Mouse (Mus musculus): ENCODE results near the gene Trpm3.
A peak's percentile ranks its signal among the peaks of the same experiment; 100 is the strongest.

Gene Trpm3

DNA sequence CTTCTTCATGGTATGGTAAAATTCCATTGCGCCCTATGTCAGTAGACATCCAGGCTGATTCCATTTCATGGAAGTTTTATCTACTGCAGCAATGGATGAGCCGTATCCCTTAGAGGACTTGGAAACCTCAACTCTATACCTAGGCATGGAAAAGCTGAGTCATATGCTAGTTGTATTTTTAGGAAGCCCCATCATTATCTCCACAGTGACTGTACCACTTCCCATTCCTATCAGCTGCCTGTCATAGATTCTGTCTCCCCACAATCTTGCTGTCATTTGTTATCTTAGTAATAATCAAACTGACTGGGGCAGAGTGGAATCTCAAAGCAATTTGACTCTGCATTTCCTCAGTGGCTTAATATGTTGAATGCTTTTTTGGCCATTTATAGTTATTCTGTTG lies 169.2 kb downstream of the Trpm3 start:
- DNase-seq (ENCODE audit: low spot score): no peak

DNA sequence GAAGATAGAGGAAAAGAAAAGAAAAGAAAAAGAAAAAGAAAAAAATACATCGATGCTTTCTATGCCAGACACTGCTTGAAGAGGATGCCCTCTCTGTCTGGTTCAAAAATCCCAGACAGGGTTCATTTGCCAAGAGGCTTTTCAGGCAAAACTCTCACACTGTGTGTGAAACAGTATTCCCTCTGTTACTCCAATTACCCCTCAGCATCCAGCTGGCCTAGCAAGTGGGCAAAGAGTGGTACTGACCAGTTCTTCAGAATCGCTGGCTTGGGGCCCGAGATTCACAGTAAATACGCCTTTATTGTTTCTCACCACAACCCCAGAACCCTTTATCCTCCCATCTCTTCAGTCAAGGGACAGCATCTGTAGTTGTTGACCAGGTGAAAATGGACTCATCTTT lies 178.5 kb downstream of the Trpm3 start:
- DNase-seq (ENCODE audit: low spot score): no peak

DNA sequence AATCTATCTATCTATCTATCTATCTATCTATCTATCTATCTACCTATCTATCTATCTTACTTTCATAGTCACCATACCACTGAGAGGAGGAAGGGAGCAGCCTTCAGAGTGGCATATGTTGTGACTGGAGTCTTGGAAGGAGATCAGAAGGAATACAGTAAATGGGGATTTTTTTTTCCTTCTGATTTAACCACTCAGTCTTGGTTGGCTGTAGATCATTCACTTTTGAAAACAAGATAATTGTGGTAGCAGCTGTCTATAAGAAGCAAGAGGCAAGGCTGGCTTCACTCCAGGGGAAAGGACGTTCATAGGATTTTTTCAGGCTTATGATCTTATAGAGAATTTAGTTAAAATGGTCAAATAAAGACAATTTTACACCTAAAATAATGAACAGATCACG lies 188.0 kb downstream of the Trpm3 start:
- DNase-seq (ENCODE audit: low spot score): no peak

DNA sequence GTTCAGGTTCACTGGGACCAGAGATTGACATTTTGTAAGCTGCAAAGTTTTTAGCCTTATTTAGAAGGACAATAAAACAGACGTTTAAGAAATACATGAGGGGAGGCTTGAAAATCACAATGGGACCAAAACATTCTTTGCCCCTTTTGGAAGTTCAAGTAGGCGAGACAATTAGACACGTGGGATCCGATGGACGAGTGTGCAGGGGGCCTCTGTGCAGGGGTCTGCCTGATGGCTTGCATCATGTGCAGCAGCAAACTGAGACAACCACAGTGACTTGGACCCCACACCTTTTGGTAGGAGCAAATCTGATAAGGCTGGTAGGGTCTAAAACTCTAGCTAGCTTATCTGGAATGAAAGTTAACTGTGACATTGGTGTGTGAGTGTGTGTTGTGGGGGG lies 188.4 kb downstream of the Trpm3 start:
- DNase-seq (ENCODE audit: low spot score): no peak

DNA sequence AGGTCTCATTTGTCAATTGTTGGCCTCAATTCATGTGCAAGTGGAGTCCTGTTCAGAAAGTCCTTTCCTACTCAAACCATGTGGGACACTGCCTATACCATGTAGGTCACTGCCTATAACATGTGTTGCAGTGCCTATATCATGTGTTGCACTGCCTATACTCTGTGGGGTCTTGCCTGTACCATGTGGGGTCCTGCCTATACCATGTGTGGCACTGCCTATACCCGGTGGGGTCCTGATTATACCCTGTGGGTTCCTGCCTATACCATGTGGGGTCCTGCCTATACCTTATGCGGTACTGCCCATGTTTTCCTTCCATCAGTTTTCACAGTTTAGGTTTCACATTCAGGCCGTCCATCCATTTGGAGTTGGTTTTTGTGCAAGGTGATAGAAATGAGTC lies 197.4 kb downstream of the Trpm3 start:
- no peak for DNase-seq (ENCODE audit: low spot score)

DNA sequence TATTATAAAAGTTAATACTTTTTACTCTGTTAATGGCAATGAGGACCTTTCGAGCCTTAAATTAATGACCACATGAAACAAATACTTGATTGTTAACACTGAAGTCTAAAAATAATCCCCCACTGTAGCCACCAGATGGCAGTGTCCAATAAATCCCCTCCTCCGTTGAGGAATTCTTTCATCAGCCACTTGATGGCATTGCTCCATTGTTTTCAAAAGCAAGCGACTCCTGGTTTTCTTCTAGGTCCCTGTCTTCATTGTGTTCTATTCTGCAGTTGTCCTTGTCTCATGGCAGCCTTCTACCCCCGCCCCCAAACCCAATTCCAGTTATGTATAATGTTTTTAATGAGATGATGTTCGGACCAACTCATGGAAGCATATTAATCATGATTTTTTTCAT lies 198.6 kb downstream of the Trpm3 start:
- DNase-seq (ENCODE audit: low spot score): peak; percentile 55

DNA sequence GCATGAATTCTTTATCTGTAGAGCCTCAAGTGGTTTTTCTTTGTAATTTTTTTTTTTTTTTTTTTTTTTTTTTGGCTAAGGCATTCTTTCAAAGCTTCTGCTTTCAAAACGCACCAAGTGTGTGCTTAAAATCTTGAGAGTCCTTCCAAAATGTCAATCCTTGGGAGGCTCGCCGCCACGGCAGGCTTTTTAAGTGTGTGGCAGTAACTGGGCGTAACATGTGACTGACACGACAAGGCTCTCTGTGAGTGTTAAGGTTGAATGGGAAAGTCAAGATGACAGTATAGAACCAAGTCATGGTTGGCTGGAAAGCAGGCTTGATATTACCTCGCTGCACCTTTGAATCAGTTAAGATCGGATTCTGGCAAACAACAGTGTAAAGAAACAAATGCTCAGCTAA lies 200.1 kb downstream of the Trpm3 start:
- no peak for DNase-seq (ENCODE audit: low spot score)

DNA sequence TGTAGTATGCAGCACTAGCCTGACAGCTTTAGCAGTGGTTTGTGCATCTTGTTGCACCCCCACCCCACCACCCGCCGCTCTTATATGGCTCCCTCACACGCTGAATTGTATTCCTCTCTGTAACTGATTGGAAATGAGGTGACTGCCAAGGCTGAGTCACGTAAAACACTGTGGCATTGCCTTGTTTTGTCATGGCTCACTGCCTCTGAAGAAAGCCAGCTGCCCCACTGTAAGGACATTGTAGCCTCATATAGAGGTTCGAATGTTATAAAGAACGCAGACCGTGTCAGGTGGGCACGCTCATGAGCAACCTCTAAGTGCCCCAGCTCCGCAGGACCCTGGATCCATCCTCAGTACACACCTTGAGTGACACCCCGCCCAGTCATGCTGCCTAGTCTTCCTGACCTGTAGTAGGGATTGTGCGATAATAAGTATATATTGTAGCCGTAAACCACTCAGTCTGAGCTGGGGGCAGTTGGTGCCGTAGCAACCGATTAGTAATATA lies 215.2 kb downstream of the Trpm3 start:
- DNase-seq (ENCODE audit: low spot score): no peak

DNA sequence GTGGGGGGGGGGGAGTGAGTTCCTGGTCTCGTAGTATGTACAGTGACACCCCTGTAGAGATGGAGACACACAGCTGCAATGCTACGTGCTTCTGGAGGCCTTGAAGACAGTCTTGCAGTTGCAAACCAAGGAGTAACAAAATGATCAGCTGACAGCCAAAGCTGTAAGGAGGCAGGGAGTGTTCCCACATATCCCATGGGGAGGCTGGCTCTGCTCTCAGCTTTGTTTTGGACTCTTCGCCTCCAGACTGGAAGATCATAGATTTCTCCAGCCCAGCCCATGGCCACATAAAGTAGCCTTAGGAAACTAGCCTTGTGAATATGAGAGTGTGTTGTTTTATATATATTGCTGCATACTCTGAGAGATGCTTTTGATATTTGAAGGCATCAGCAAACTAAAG lies 248.0 kb downstream of the Trpm3 start:
- DNase-seq (ENCODE audit: low spot score): no peak

DNA sequence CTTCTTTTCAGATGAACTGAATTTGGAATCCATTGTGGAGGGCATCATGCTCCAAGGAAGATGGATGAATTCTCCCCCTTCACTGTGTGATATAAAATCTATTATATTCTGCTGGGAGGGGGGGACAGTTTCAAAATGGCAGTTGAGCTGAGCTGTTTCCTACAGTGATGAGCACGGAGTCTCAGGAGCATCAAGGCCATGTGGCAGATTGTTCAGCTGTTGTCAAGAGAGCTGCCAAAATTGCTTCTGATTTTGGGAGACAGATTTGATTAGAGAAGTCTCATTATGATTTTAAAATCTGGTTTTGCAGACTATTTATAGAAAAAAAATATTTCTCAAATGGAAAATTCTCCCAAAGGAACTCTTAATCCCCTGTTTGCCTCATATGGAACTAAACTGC lies 255.9 kb downstream of the Trpm3 start:
- no peak for DNase-seq (ENCODE audit: low spot score)

DNA sequence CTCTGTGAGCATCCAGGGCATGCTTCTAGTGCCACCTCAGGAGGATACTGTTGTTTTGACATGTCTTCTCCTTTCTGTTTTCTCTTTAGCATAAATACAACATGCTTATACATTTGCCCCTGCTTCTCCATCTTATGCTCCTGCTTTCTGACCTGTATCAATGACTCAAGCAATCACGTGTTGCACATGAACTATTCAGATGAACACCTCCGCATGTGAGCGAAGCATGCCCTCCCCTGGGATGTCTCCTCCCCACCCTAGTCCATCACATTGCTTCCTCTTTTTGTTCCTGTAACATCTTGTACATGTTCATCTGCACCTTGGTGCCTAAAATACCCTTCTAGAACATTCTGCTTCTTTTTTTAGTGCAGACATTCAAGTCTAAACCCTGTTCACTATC lies 265.2 kb downstream of the Trpm3 start:
- no peak for DNase-seq (ENCODE audit: low spot score)

DNA sequence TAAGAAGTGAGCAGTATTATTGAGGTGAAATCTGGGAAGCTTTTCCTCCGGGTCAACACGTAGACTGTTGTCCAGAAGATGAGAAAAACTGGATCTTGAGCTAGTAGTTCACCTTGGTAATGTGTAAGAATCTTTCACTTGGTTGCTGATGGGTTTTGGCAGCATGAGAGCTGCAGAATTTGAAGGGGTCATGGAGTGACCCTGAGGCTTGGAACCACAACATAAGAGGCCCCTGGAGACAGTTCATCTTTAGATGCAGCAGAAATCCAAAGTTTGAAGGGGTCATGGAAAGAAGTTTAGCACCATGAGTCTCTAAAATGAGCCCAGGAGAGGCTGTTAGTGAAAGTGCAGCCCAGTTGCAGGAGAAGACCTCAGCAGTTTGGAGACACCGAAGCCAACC lies 279.4 kb downstream of the Trpm3 start:
- no peak for DNase-seq (ENCODE audit: low spot score)

DNA sequence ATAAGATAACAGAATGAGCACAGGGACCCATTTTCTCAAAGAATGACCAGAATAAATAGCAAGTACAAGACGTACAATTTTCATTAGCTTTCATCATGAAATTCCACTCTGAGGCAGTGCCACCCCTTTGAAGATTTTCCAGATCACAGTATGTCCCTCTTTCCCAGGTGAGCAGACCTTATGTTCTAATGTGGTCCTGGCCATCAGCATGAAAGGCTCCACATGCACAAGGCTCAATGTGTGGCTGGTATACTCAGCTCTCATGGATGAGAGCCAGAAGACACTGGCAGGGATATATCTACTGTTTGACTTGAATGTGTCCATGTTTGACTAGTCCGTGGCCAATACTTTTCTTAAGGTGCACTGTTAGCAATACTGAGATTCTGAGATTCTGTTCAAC lies 298.4 kb downstream of the Trpm3 start:
- DNase-seq (ENCODE audit: low spot score): no peak

DNA sequence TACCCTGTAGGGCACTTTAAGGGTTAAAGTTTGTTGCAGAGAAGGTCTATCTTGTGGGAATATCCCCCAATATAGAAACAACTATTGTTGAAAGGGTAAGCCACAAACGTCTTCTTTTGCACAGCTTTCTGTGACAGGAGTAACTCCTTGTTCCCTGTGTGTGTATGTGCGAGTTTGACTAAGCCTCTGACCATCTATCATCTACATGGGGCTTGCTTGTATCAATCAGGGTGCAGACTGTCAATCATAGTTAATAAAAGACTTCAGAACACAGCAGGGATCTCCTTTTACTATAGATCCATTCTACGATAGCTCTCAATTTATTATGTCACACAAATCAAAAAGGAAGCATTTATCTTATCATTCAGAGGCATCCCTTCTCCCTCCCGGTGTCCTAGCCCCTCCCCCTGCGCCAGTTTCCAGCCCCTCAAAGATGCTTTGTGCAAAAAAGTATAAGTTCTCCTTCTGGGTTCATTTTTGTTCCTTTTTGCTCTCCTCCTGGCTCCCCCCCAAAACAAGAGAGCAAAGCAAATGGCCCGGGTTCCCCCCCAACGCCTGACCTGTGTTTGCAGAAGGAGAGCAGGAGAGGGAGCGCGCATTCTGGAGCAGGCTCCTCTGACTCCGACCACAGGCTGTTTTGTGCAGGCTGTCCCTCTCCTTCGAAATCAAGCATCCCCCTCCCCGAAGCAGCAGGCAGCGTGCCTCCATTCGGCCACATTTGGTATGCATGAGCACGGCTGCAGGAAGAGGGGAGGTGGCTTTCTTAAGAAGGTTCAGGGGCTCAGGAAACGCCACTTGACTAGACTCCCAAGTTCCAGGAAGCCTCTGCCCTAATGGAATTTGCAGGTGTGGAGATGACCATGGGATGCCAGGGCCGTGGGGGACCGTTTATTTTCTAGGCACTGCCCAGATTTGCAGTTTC lies 308.8 kb downstream of the Trpm3 start:
- DNase-seq (ENCODE audit: low spot score): no peak

DNA sequence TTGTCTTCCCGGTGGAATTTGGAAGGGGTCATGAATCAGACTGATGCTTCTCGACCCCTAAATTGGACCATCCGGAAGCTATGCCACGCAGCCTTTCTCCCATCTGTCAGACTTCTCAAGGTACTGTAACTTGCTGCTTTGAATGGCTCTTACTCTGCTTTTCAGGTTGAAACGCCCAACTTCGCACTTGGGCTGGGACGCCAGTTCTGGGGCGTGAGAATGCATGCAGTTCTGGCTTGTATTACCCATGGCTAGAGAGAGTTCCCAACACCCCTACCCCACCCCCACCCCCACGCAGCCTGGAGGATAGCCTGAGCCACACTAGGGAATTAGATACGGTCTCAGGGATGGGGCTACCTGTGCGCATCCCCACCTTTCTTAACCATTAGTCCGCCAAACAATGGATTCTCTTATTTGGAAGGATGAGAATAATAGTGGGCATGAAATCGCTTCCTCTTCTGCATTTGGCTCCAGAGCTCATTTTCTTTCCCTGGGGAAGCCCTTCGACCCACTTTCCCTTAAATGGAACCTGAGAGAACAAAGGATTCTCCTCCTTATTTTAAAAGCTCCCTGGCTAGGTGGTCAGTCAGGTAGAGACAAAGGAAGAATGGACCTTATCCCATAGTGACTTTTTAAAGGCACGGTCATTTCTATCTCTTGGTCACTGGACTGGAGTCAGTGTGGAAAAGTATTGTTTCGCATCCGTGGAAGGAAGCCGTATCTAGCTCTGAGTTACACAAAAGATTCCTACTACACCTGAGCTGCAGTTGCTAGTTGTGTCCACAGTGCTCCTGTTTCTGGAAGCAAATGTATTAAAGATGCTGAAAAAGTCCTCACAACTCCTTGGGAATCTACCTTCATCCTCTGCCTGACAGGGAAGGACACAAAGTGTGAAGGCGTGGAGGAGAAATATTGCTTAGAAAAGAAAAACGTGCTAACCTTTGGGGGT lies 309.8 kb downstream of the Trpm3 start:
- no peak for DNase-seq (ENCODE audit: low spot score)

DNA sequence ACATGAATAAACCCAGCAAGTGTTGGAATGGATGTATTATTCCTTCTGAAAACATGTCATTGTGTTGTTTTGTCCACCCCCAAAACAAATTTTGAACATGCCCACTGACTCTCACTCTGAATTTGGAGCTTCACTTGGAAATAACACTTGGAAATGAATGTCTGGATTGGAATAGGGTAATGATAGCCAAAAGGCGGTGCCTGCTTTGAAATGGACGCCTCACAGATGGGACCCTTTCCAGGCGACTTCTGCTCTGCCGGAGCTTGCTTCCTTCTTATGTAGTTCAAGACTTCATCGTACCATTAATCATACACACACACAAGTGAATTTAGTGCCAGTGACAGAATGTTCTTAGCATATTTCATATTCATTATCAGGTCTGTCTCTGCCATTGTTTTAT lies 312.4 kb downstream of the Trpm3 start:
- no peak for DNase-seq (ENCODE audit: low spot score)

DNA sequence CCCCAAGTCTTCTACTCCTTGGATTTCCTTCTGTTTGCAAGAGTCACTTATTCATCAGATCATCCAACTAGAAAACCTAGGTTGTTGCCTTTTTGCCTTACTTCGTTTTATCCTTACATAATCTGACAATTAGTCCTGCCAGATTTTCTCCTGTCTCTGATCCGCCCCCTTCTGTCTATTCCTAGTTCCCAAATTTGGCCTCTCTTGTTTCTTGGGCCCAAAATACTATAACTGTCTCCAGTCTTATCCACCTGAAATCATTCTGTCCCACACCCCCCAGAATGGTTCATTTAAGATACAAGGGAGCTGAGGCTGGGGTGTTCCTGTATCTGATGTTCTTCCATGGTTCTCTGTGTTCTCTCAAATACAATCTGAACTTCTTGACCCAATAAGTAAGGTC lies 318.1 kb downstream of the Trpm3 start:
- DNase-seq (ENCODE audit: low spot score): no peak

DNA sequence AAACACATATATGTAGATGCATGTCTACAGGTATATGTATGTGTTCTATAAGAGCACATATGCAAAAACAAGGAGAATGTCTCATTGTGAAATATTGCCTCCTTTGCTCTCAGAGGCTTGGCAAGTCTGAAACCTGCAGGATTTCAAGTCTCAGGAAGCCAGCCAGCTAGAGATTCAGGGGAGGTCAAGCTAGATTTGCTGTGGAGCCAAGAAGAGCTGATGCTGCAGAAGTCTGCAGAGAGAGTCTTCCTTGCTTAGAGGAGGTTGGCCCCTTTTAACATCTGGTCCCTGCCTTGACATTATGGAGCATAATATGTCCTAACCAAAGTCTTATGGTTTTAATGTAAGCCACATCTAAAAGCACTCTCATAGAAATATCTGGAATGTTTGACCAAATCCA lies 323.2 kb downstream of the Trpm3 start:
- no peak for DNase-seq (ENCODE audit: low spot score)

DNA sequence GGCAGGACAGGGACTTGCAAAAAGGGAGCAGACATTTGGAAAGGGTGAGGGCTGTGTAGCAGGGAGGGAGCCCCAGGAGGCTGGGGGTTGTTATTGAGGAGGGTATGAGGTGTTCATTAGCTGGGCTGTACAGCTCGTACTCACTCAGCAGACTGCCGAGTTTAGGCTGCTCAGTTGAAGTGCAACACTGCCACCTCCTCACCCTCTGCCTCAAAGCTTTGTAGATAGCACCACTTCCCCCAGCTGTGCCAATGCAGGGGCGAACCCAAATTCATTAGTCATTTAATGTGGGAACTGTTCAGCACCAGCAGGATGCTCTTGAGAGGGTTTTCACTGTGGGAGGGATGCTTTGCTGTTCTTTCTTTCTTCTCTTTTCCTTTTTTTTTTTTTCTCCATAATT lies 324.7 kb downstream of the Trpm3 start:
- no peak for DNase-seq (ENCODE audit: low spot score)

DNA sequence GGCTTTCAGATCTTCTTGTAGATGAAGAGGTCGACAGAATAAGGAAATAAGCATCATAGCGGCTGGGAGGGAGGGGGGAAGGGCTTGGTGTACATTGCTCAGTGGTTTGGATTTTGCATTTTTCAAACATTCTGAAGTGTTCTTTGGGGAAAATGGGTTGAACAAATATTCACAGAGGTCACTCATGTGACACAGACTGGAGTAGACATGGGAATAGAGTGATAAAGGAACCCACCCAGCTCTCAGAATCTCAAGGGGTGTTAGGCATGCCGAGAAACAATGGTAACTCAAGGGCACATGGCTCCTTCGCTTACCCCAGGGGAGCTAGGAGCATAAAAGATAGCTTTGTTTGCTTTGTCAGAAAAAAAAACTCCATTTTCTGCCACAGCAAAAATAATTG lies 330.8 kb downstream of the Trpm3 start:
- no peak for DNase-seq (ENCODE audit: low spot score)

DNA sequence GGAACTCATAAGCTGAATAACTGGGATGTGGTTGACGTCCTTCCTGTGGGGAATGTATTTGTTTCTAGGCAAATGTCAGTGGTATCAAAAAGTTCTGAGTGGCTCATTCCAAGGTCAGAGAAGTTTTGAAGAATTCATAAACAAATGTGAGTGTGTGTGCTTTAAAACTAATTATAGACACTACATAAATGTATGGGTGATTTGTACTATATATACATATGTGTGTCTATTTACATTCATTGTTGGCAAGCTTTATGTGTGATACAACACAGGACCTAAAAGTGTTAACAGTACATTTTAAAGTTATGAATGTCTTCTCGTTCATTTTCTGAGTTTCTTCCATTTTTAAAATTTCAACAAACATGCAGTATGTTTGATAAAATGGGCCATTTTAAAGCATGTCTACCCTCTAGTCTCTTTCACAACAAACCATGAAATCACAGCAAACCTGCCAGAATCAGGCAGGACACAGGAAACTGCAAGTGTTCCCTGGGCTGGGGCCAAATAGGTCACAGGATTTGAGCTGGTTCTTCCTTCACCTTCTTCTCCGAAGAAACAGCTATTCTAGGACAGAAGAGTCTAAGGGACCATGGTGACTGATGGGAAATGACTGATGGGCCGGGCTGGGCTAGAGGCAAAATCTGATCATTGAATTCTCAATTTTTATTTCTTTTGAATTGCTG lies 334.3 kb downstream of the Trpm3 start:
- DNase-seq (ENCODE audit: low spot score): no peak

DNA sequence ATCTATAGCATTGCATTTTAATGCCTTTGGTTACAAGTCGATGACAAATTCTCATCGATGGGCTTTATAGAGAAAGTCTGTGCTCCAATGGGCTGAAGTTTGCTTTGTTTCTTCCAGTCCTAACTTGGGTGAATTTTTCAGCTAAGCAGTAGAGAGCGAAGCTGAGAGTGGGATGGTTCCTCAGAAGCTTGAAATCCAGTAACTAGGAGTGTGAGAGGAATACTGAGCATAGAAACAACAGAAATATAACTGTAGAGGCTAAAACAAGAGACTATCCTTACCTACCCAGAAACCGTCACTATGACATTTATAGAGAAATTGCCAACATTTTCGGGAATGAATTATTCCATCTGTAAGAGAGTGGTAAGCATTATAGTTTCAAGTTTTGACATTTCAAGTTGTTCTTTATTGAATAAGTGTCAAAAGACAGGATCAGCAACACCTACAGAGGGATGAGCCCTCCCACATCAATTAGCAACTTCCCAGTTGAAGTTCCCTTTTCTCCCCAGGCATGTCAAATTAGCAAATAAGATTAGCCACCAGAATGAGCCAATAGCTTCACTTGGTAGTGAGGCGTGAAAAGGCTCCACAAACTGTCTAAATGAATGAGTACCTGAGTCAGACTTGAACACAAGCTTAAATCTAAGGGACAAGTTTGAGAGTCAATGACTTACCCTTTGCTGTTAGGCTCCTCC lies 339.6 kb downstream of the Trpm3 start:
- DNase-seq (ENCODE audit: low spot score): no peak

Measured in MN1 (cell line).